Mouse (Mus musculus) liver, embryonic 14.5 days (tissue): ENCODE data around the gene Itpkb.

Source experiments
- CTCF ChIP-seq: IDR thresholded peaks from 2 replicates; pipeline ENCODE4 v1.5.1; 2016; ENCODE audit warnings: antibody characterized with exemption, low read depth, control low read depth
- EP300 ChIP-seq: IDR thresholded peaks from 2 replicates; pipeline ENCODE4 v1.6.1; 2016; ENCODE audit warnings: antibody characterized with exemption, low read depth

DNA sequence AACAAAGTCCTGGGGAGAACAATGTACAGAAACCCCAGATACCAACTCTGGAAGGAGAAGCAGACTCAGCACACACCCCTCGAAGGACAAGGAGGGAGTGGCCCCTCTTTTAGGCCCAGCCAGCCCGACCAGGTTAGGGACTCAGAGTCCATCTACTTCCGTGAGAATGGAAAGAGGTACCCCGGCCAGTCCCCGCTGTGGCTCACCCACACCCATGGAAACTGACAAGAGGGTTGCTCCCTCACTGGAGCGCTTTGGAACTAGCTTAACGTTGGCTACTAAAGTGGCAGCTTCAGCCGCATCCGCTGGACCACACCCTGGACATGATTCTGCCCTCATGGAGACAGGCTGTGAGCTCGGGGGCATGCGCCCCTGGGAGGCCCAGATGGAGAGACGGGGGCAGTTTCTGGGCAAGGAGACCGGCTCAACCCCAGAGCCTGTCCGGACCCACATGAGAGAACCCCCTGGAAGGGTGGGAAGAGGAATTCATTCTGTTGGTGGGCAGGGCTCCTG lies 2.7 kb downstream of the Itpkb start:
- TF ChIP-seq CTCF (no peak), EP300 (no peak)
